Mouse (Mus musculus): Measurements from ENCODE around the gene Gpn2. TPM values are rescaled to one million over a fixed set of nuclear protein-coding genes. Genes with fewer than 3 reads are reported as not detected.

Gpn2 gene
- 12.0 and 12.7 TPM in 2 replicates for polyA plus RNA-seq (2015; fragmentation: Nextera tagmentation; extraction: Ambion mirVana)

GRCm38 (mm10) chr4:133584059-133584951 is at the start of gene Gpn2:
Gene Gpn2, plus strand, starts transcription at chr4:133584362.
- H3K36me3 ChIP-seq (ENCODE audit: control insufficient read depth, insufficient read depth): peaks cover 33% of the 10 kb centered on the region
- peak; percentile 84 for ATAC-seq (replicated peaks; ENCODE audit: extremely low read depth, insufficient read depth, low FRiP score)
- peak within 1 kb of the TSS; percentile 93 for H3K9ac ChIP-seq (ENCODE audit: low read length)
- WGBS: under 1% methylated on average over 65 of the region's 65 CpGs
- H3K4me2 ChIP-seq (ENCODE audit: low read depth, low read length): peak within 1 kb of the TSS; percentile 90
- H3K4me3 ChIP-seq (ENCODE audit: low read length): peak within 1 kb of the TSS; percentile 74
- peaks cover 12% of the 10 kb centered on the region for H3K4me1 ChIP-seq (ENCODE audit: control insufficient read depth, insufficient read depth, low read length)
- no peaks in the 10 kb centered on the region for H3K27me3 ChIP-seq (ENCODE audit: control insufficient read depth, insufficient read depth, low read length)
- H3K27ac ChIP-seq (ENCODE audit: low read length): peak within 1 kb of the TSS; percentile 86
- no peaks in the 10 kb centered on the region for H3K9me3 ChIP-seq (replicated peaks; ENCODE audit: control insufficient read depth, low read length)

- Histone ChIP-seq H3K4me2 (ENCODE audit: low read depth, low read length) (no peak overlapping the region), H3K4me1 (ENCODE audit: control insufficient read depth, insufficient read depth, low read length) (no peaks in the 10 kb centered on the region), H3K9ac (ENCODE audit: low read length) (no peak overlapping the region), H3K9me3 (replicated peaks; ENCODE audit: control insufficient read depth, low read length) (no peaks in the 10 kb centered on the region), H3K27me3 (ENCODE audit: control insufficient read depth, insufficient read depth, low read length) (no peaks in the 10 kb centered on the region), H3K27ac (ENCODE audit: low read length) (no peak overlapping the region), H3K4me3 (ENCODE audit: low read length) (no peak overlapping the region), H3K36me3 (ENCODE audit: control insufficient read depth, insufficient read depth) (peaks cover 48% of the 10 kb centered on the region)
- WGBS: 89% methylated on average over 3 of the region's 3 CpGs
- no peak for ATAC-seq (replicated peaks; ENCODE audit: extremely low read depth, insufficient read depth, low FRiP score)
Observed at GRCm38 (mm10) chr4:133536081-133536480, 48.1 kb upstream of the Gpn2 start.

- no peak overlapping the region for H3K27ac ChIP-seq (ENCODE audit: low read length)
- no peaks in the 10 kb centered on the region for H3K9me3 ChIP-seq (replicated peaks; ENCODE audit: control insufficient read depth, low read length)
- H3K27me3 ChIP-seq (ENCODE audit: control insufficient read depth, insufficient read depth, low read length): no peaks in the 10 kb centered on the region
- H3K36me3 ChIP-seq (ENCODE audit: control insufficient read depth, insufficient read depth): peaks cover 42% of the 10 kb centered on the region
- WGBS: 84% methylated on average over 5 of the region's 5 CpGs
- no peaks in the 10 kb centered on the region for H3K4me1 ChIP-seq (ENCODE audit: control insufficient read depth, insufficient read depth, low read length)
- H3K4me2 ChIP-seq (ENCODE audit: low read depth, low read length): no peak overlapping the region
- no peak overlapping the region for H3K9ac ChIP-seq (ENCODE audit: low read length)
- no peak for ATAC-seq (replicated peaks; ENCODE audit: extremely low read depth, insufficient read depth, low FRiP score)
- no peak overlapping the region for H3K4me3 ChIP-seq (ENCODE audit: low read length)
Observed at GRCm38 (mm10) chr4:133536652-133537051, 47.5 kb upstream of the Gpn2 start.

- Histone ChIP-seq H3K4me1 (ENCODE audit: control insufficient read depth, insufficient read depth, low read length) (peaks cover 14% of the 10 kb centered on the region), H3K4me2 (ENCODE audit: low read depth, low read length) (peak within 1 kb of the TSS; percentile 94), H3K9me3 (replicated peaks; ENCODE audit: control insufficient read depth, low read length) (peaks cover 2% of the 10 kb centered on the region; the same call in 1 of the 2 replicates), H3K27ac (ENCODE audit: low read length) (peak within 1 kb of the TSS; percentile 71), H3K36me3 (ENCODE audit: control insufficient read depth, insufficient read depth) (peaks cover 6% of the 10 kb centered on the region; the same call in 1 of the 2 replicates), H3K4me3 (ENCODE audit: low read length) (peak within 1 kb of the TSS; percentile 95), H3K27me3 (ENCODE audit: control insufficient read depth, insufficient read depth, low read length) (no peaks in the 10 kb centered on the region), H3K9ac (ENCODE audit: low read length) (peak within 1 kb of the TSS; percentile 92)
- WGBS: under 1% methylated on average over 77 of the region's 77 CpGs
- peak; percentile 99 for ATAC-seq (replicated peaks; ENCODE audit: extremely low read depth, insufficient read depth, low FRiP score)
Observed at GRCm38 (mm10) chr4:133545272-133546231, 38.6 kb upstream of the Gpn2 start, which contains the start of gene Nudc. Gene Nudc, minus strand, starts transcription at chr4:133545996.

- H3K4me2 ChIP-seq (ENCODE audit: low read depth, low read length): no peak overlapping the region
- H3K4me1 ChIP-seq (ENCODE audit: control insufficient read depth, insufficient read depth, low read length): peaks cover 9% of the 10 kb centered on the region
- H3K27ac ChIP-seq (ENCODE audit: low read length): no peak overlapping the region
- H3K36me3 ChIP-seq (ENCODE audit: control insufficient read depth, insufficient read depth): no peaks in the 10 kb centered on the region
- H3K9ac ChIP-seq (ENCODE audit: low read length): no peak overlapping the region
- no peak overlapping the region for H3K4me3 ChIP-seq (ENCODE audit: low read length)
- no peak for ATAC-seq (replicated peaks; ENCODE audit: extremely low read depth, insufficient read depth, low FRiP score)
- 80% methylated on average over 1 of the region's 1 CpGs for WGBS
- H3K9me3 ChIP-seq (replicated peaks; ENCODE audit: control insufficient read depth, low read length): peaks cover 2% of the 10 kb centered on the region; the same call in 1 of the 2 replicates
- H3K27me3 ChIP-seq (ENCODE audit: control insufficient read depth, insufficient read depth, low read length): no peaks in the 10 kb centered on the region
Observed at GRCm38 (mm10) chr4:133552029-133552428, 32.1 kb upstream of the Gpn2 start.

- peak within 1 kb of the TSS; percentile 75 for H3K4me2 ChIP-seq (ENCODE audit: low read depth, low read length)
- H3K27me3 ChIP-seq (ENCODE audit: control insufficient read depth, insufficient read depth, low read length): no peaks in the 10 kb centered on the region
- no peaks in the 10 kb centered on the region for H3K36me3 ChIP-seq (ENCODE audit: control insufficient read depth, insufficient read depth)
- H3K4me3 ChIP-seq (ENCODE audit: low read length): peak within 1 kb of the TSS; percentile 64
- H3K4me1 ChIP-seq (ENCODE audit: control insufficient read depth, insufficient read depth, low read length): peaks cover 9% of the 10 kb centered on the region
- peak; percentile 74 for ATAC-seq (replicated peaks; ENCODE audit: extremely low read depth, insufficient read depth, low FRiP score)
- 42% methylated on average over 10 of the region's 10 CpGs for WGBS
- peaks cover 2% of the 10 kb centered on the region; the same call in 1 of the 2 replicates for H3K9me3 ChIP-seq (replicated peaks; ENCODE audit: control insufficient read depth, low read length)
- H3K9ac ChIP-seq (ENCODE audit: low read length): peak within 1 kb of the TSS; percentile 81
- peak within 1 kb of the TSS; percentile 97 for H3K27ac ChIP-seq (ENCODE audit: low read length)
Observed at GRCm38 (mm10) chr4:133552768-133553447, 31.3 kb upstream of the Gpn2 start, which contains the start of gene Nr0b2. Gene Nr0b2, plus strand, starts transcription at chr4:133553376.

GRCm38 (mm10) chr4:133553448-133554330 is 30.5 kb upstream of the Gpn2 start:
- Histone ChIP-seq H3K36me3 (ENCODE audit: control insufficient read depth, insufficient read depth) (no peaks in the 10 kb centered on the region), H3K4me2 (ENCODE audit: low read depth, low read length) (peak overlapping the region; percentile 75)
- 45% methylated on average over 19 of the region's 19 CpGs for WGBS

More at GRCm38 (mm10) chr4:133553448-133554330, 30.5 kb upstream of the Gpn2 start:
- Histone ChIP-seq H3K27ac (ENCODE audit: low read length) (peak overlapping the region; percentile 97), H3K4me3 (ENCODE audit: low read length) (peak overlapping the region; percentile 64), H3K4me1 (ENCODE audit: control insufficient read depth, insufficient read depth, low read length) (peaks cover 9% of the 10 kb centered on the region), H3K9me3 (replicated peaks; ENCODE audit: control insufficient read depth, low read length) (no peaks in the 10 kb centered on the region), H3K9ac (ENCODE audit: low read length) (peak overlapping the region; percentile 81), H3K27me3 (ENCODE audit: control insufficient read depth, insufficient read depth, low read length) (no peaks in the 10 kb centered on the region)
- ATAC-seq (replicated peaks; ENCODE audit: extremely low read depth, insufficient read depth, low FRiP score): no peak; the same call in 1 of the 2 replicates

Data from heart, embryonic 16.5 days (tissue).